Mouse (Mus musculus): Measurements from ENCODE around the gene Taok3.

Gene Taok3

GRCm38 (mm10) chr5:117118220-117118619, 1.7 kb upstream of the Taok3 start:
- DNase-seq: no peak

- no peak for DNase-seq
Observed at GRCm38 (mm10) chr5:117118850-117119249, 1.1 kb upstream of the Taok3 start.

GRCm38 (mm10) chr5:117120489-117121466, 849 bp downstream of the Taok3 start:
- no peak for DNase-seq

GRCm38 (mm10) chr5:117121657-117122056, 1.7 kb downstream of the Taok3 start:
- no peak for DNase-seq

- DNase-seq: peak; percentile 33
Observed at GRCm38 (mm10) chr5:117123102-117123501, 3.2 kb downstream of the Taok3 start.

- no peak for DNase-seq
Observed at GRCm38 (mm10) chr5:117123840-117124239, 3.9 kb downstream of the Taok3 start.

GRCm38 (mm10) chr5:117125482-117126346, 5.8 kb downstream of the Taok3 start:
- DNase-seq: no peak

GRCm38 (mm10) chr5:117127051-117127450, 7.1 kb downstream of the Taok3 start:
- no peak for DNase-seq

GRCm38 (mm10) chr5:117130726-117131125, 10.8 kb downstream of the Taok3 start:
- DNase-seq: no peak

- peak; percentile 82 for DNase-seq
Observed at GRCm38 (mm10) chr5:117133446-117134065, 13.6 kb downstream of the Taok3 start.

GRCm38 (mm10) chr5:117134066-117134888, 14.3 kb downstream of the Taok3 start:
- peak; percentile 91 for DNase-seq

- DNase-seq: no peak
Observed at GRCm38 (mm10) chr5:117134889-117135456, 15.0 kb downstream of the Taok3 start.

- peak; percentile 79 for DNase-seq
Observed at GRCm38 (mm10) chr5:117135869-117136268, 15.9 kb downstream of the Taok3 start.

GRCm38 (mm10) chr5:117136570-117136969, 16.6 kb downstream of the Taok3 start:
- no peak for DNase-seq

- no peak for DNase-seq
Observed at GRCm38 (mm10) chr5:117137011-117137410, 17.1 kb downstream of the Taok3 start.

- DNase-seq: no peak
Observed at GRCm38 (mm10) chr5:117137594-117137993, 17.7 kb downstream of the Taok3 start.

- peak; percentile 90 for DNase-seq
Observed at GRCm38 (mm10) chr5:117138295-117138988, 18.5 kb downstream of the Taok3 start.

- DNase-seq: no peak
Observed at GRCm38 (mm10) chr5:117139822-117140221, 19.9 kb downstream of the Taok3 start.

GRCm38 (mm10) chr5:117140374-117140773, 20.4 kb downstream of the Taok3 start:
- no peak for DNase-seq

- peak; percentile 61 for DNase-seq
Observed at GRCm38 (mm10) chr5:117143721-117144135, 23.8 kb downstream of the Taok3 start.

GRCm38 (mm10) chr5:117146165-117146564, 26.2 kb downstream of the Taok3 start:
- no peak for DNase-seq

All from lung, postnatal 36 days (tissue).